Mouse (Mus musculus) cerebellum, adult 8-10 months (tissue): ENCODE measurements around the gene Cyp3a41b.
"Not testable (repeated sequence)": the region's sequence is repeated elsewhere in the genome, so short reads cannot be mapped to it uniquely, and the experiment has no call there.

ENCODE experiments used
- DNase-seq: peaks from one replicate; pipeline ENCODE4 v3.0.0; 2022

Gene Cyp3a41b

GRCm38 (mm10) chr5:145584630-145585029 is at the start of gene Cyp3a41b:
TSS of gene Cyp3a41b (minus strand) at chr5:145584730.
- not testable (repeated sequence) for DNase-seq

GRCm38 (mm10) chr5:145632286-145632685 is 47.8 kb upstream of the Cyp3a41b start:
- DNase-seq: not testable (repeated sequence)

- not testable (repeated sequence) for DNase-seq
Observed at GRCm38 (mm10) chr5:145604891-145605290, 20.4 kb upstream of the Cyp3a41b start.

DNA sequence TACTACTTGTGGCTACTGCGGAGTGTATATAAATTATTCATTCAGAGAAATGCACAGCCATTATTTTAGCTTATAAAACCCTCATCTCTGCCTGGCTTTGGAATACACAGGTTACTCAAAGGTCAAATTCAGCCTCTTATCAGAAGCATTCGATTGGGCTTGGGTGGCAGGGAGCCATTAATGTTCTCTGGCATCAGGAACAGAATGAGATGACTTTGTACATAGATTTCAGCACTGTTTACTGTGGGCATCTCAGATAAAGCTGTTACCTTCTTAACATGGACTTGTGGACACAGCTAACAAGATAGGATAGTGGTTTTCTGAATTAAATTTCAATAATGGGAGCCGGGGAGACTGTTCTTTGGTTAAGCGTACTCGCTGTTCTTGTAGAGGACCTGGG is 13.3 kb upstream of the Cyp3a41b start:
- DNase-seq: not testable (repeated sequence)

GRCm38 (mm10) chr5:145577321-145577720 is 7.2 kb downstream of the Cyp3a41b start:
- DNase-seq: not testable (repeated sequence)

- not testable (repeated sequence) for DNase-seq
Observed at GRCm38 (mm10) chr5:145575660-145576059, 8.9 kb downstream of the Cyp3a41b start.

GRCm38 (mm10) chr5:145571922-145572321 is 12.6 kb downstream of the Cyp3a41b start:
- not testable (repeated sequence) for DNase-seq
